Mouse (Mus musculus) erythroblast, embryonic 14.5 days (primary cell): Measurements from ENCODE around the gene Slc22a15. TPM values are rescaled to one million over a fixed set of nuclear protein-coding genes. Genes with fewer than 3 reads are reported as not detected.

Experiments
- H3K27me3 ChIP-seq: 2 replicates; pipeline ENCODE4 v1.6.1; 2012; ENCODE audit warnings: inconsistent platforms; ENCODE audit not compliant: control insufficient read depth
- H3K36me3 ChIP-seq: 2 replicates; pipeline ENCODE4 v1.6.1; 2012; ENCODE audit warnings: mild to moderate bottlenecking, inconsistent platforms; ENCODE audit not compliant: control insufficient read depth
- H3K4me1 ChIP-seq: 2 replicates; pipeline ENCODE4 v1.6.1; 2012; ENCODE audit warnings: inconsistent platforms; ENCODE audit not compliant: control insufficient read depth
- H3K4me3 ChIP-seq: replicated peaks from 2 replicates; pipeline ENCODE3; 2012; ENCODE audit warnings: moderate library complexity, mild to moderate bottlenecking, inconsistent platforms
- H3K9me3 ChIP-seq: 2 replicates; pipeline ENCODE4 v1.6.1; 2012; ENCODE audit warnings: low read length, inconsistent platforms, mixed read lengths; ENCODE audit not compliant: control insufficient read depth
- GATA1 ChIP-seq: IDR thresholded peaks from 2 replicates; pipeline ENCODE4 v1.6.1; 2012; ENCODE audit warnings: low read length, inconsistent platforms, mixed read lengths
- TAL1 ChIP-seq: IDR thresholded peaks from 3 replicates; pipeline ENCODE4 v1.6.1; 2012; ENCODE audit warnings: low read length, inconsistent platforms, mixed read lengths
- polyA plus RNA-seq: library from polyadenylated mRNA; stranded (reverse); fragments of >175 nt; gene quantifications from 2 replicates; pipeline ENCODE4 v1.2.3, GENCODE M21; 2012

Slc22a15 gene
- polyA plus RNA-seq, 1 experiment = not detected

- TF ChIP-seq GATA1 (no peak), TAL1 (no peak)
- Histone ChIP-seq H3K9me3 (no peaks in the 10 kb centered on the region), H3K4me3 (no peak overlapping the region), H3K36me3 (no peaks in the 10 kb centered on the region; the same call in 1 of the 2 replicates), H3K27me3 (no peaks in the 10 kb centered on the region), H3K4me1 (no peaks in the 10 kb centered on the region)
Measured at GRCm38 (mm10) chr3:101876459-101877285, 47.6 kb downstream of the Slc22a15 start.

GRCm38 (mm10) chr3:101875258-101875920, 48.9 kb downstream of the Slc22a15 start:
- no peaks in the 10 kb centered on the region for H3K27me3 ChIP-seq
- no peaks in the 10 kb centered on the region for H3K9me3 ChIP-seq
- H3K36me3 ChIP-seq = no peaks in the 10 kb centered on the region; the same call in 1 of the 2 replicates
- no peaks in the 10 kb centered on the region for H3K4me1 ChIP-seq
- no peak overlapping the region for H3K4me3 ChIP-seq
- TF ChIP-seq TAL1 = no peak
- TF ChIP-seq GATA1 = no peak

GRCm38 (mm10) chr3:101873061-101873675, 51.1 kb downstream of the Slc22a15 start:
- no peaks in the 10 kb centered on the region for H3K9me3 ChIP-seq
- no peaks in the 10 kb centered on the region for H3K4me1 ChIP-seq
- TF ChIP-seq TAL1 (no peak), GATA1 (no peak)
- H3K27me3 ChIP-seq = no peaks in the 10 kb centered on the region
- H3K4me3 ChIP-seq = no peak overlapping the region
- H3K36me3 ChIP-seq = no peaks in the 10 kb centered on the region; the same call in 1 of the 2 replicates

- TF ChIP-seq GATA1 (no peak), TAL1 (no peak)
- Histone ChIP-seq H3K4me1 (no peaks in the 10 kb centered on the region), H3K36me3 (no peaks in the 10 kb centered on the region; the same call in 1 of the 2 replicates), H3K4me3 (no peak overlapping the region), H3K9me3 (no peaks in the 10 kb centered on the region), H3K27me3 (no peaks in the 10 kb centered on the region)
Measured at GRCm38 (mm10) chr3:101871951-101872350, 52.3 kb downstream of the Slc22a15 start.

GRCm38 (mm10) chr3:101867001-101867421, 57.2 kb downstream of the Slc22a15 start:
- Histone ChIP-seq H3K36me3 (no peaks in the 10 kb centered on the region; the same call in 1 of the 2 replicates), H3K4me1 (no peaks in the 10 kb centered on the region), H3K9me3 (no peaks in the 10 kb centered on the region), H3K27me3 (no peaks in the 10 kb centered on the region), H3K4me3 (no peak overlapping the region)
- no peak for TF ChIP-seq TAL1
- no peak for TF ChIP-seq GATA1

GRCm38 (mm10) chr3:101861856-101862255, 62.4 kb downstream of the Slc22a15 start:
- H3K36me3 ChIP-seq = no peaks in the 10 kb centered on the region; the same call in 1 of the 2 replicates
- H3K4me3 ChIP-seq = no peak overlapping the region
- H3K4me1 ChIP-seq = no peaks in the 10 kb centered on the region
- TF ChIP-seq TAL1 = no peak
- TF ChIP-seq GATA1 = no peak
- H3K27me3 ChIP-seq = no peaks in the 10 kb centered on the region
- H3K9me3 ChIP-seq = no peaks in the 10 kb centered on the region

GRCm38 (mm10) chr3:101860151-101860550, 64.1 kb downstream of the Slc22a15 start:
- H3K27me3 ChIP-seq = no peaks in the 10 kb centered on the region
- no peaks in the 10 kb centered on the region; the same call in 1 of the 2 replicates for H3K36me3 ChIP-seq
- no peak overlapping the region for H3K4me3 ChIP-seq
- TF ChIP-seq GATA1 (no peak), TAL1 (no peak)
- H3K4me1 ChIP-seq = no peaks in the 10 kb centered on the region
- no peaks in the 10 kb centered on the region for H3K9me3 ChIP-seq

- no peaks in the 10 kb centered on the region for H3K9me3 ChIP-seq
- no peaks in the 10 kb centered on the region for H3K27me3 ChIP-seq
Measured at GRCm38 (mm10) chr3:101859740-101860139, 64.5 kb downstream of the Slc22a15 start.

GRCm38 (mm10) chr3:101854075-101854474, 70.2 kb downstream of the Slc22a15 start:
- Histone ChIP-seq H3K4me1 (no peaks in the 10 kb centered on the region), H3K36me3 (no peaks in the 10 kb centered on the region), H3K4me3 (no peak overlapping the region), H3K27me3 (no peaks in the 10 kb centered on the region), H3K9me3 (no peaks in the 10 kb centered on the region)
- no peak for TF ChIP-seq TAL1
- TF ChIP-seq GATA1 = no peak

More at GRCm38 (mm10) chr3:101859740-101860139, 64.5 kb downstream of the Slc22a15 start:
- Histone ChIP-seq H3K36me3 (no peaks in the 10 kb centered on the region; the same call in 1 of the 2 replicates), H3K4me1 (no peaks in the 10 kb centered on the region), H3K4me3 (no peak overlapping the region)
- TF ChIP-seq GATA1 (no peak), TAL1 (no peak)
